Mouse (Mus musculus) naive thymus-derived CD4-positive, alpha-beta T cell, adult 2 months (primary cell): ENCODE data around the gene Sirpb1a.
"Not testable (repeated sequence)": the region's sequence is repeated elsewhere in the genome, so short reads cannot be mapped to it uniquely, and the experiment has no call there.

Experiments
- DNase-seq: peaks from one replicate; pipeline ENCODE4 v3.0.0-alpha.2; 2011; ENCODE audit warnings: low read depth

Sirpb1a gene

DNA sequence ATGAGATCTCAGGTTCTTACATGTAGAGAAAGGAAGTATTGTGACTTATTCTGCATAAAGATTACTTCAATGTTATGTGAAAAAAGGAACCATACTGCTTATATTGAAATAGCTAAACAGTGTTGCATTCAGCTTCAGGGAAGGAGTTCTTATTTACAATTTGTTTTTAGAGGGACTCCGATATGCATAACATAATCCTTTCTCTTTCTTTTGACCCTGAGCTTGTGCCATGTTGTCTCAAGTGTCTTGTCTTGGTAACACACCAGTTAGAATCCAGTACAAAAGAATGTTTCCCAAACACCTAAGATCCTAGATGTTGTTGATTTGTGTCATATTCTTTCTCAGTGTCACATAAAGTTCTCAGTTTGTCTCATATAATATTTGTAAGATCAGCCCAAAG is at the start of gene Sirpb1a:
Sirpb1a (minus strand) TSS at position 74 of the 400 bp plus-strand sequence.
- not testable (repeated sequence) for DNase-seq

DNA sequence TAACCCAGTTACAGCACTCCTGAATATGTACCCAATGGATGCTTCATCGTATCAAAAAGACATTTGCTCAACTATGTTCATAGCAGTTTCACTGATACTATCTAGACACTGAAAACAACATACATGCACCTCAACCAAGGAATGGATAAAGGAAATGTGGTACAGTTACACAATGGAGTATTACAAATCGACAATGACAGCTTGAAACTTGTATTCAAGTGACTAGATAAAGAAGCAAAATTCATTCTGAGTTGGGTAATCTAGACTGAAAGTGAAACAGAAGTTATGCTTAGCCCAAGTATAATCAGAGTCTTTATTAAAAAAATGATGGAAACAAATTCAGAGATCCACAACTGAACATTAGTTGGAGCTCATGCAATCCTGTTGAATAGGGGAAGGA is 48.5 kb upstream of the Sirpb1a start:
- DNase-seq: not testable (repeated sequence)

DNA sequence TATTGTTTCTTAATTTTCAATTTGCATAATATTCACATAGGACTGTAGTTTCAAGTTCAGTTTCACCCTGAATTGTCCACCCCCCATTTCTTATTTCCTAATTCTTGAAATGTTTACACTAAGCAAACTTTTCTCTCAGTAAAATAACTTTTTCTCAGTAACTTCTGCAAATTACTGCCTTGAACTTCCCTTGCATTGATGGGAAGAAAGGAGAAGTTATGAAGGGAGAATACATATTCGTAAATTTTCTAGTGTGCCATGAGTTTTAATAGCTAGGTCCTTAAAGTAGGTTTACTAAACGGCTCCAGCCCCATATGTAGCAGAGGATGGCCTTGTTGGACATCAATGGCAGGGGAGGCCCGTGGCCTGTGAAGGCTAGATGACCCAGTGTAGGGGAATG is 43.8 kb upstream of the Sirpb1a start:
- DNase-seq: not testable (repeated sequence)

DNA sequence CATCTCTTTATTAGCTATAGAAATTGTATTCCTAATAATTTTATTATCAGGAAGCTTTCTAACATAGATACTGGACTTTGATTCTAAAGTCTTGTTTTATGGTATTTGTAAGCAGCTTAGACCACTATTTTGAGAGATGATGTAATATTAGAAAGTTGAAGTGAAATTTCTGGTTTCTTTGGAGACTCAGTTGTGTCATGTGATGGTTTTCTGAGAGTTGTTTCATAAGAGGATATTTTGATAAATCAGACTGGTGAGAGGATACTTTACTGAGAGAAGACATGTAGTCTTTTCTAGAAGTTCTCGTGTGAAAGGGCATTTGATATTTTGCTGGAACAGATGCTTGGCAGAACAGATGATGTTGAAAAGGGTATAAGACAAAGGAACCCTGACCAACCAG is 17.6 kb upstream of the Sirpb1a start:
- DNase-seq: not testable (repeated sequence)

DNA sequence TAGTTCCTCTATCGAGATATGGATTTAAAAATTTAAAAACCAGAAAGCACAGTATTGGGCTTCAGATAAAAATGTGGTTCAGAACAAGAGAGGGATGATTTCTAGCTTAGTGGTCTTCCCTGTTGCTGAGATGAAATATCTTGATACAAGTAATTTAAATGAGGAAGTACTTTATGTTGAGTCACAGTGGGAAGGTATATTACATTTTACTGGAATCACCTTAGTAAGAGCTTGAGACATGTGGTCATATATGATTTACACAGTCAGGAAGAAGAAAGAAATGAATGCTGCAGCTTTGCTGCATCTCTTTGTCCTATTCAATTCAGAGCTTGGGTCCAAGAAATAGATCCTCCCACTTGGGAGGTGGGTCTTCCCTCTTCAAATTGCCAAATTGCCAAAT is 13.5 kb upstream of the Sirpb1a start:
- not testable (repeated sequence) for DNase-seq

DNA sequence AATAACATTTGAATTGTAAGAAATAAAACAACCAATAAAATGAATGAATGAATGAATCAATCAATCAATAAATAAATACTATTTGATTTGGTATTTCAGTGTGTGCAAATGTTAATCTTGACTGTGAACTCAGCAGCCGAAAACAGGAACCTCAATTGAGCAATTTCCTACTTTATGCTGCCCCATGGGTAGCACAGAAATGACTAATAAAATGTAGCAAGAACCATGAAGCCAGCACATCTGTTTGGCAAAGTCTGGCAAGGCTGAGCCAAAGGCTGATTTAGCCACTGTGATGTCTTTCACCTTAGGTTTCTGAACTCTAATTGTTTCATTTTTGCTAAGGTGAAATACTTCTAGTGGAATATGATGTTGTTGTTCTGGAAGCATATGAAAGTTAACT is 1.6 kb upstream of the Sirpb1a start:
- DNase-seq: no peak

GRCm38 (mm10) chr3:15355690-15356089 is 70.6 kb downstream of the Sirpb1a start:
- DNase-seq: not testable (repeated sequence)

- not testable (repeated sequence) for DNase-seq
Measured at GRCm38 (mm10) chr3:15350318-15350717, 76.0 kb downstream of the Sirpb1a start.

DNA sequence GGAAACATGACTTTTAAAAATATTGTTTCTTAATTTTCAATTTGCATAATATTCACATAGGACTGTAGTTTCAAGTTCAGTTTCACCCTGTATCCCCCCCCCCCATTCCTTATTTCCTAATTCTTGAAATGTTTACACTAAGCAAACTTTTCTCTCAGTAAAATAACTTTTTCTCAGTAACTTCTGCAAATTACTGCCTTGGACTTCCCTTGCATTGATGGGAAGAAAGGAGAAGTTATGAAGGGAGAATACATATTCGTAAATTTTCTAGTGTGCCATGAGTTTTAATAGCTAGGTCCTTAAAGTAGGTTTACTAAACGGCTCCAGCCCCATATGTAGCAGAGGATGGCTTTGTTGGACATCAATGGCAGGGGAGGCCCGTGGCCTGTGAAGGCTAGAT is 80.7 kb downstream of the Sirpb1a start:
- DNase-seq: not testable (repeated sequence)

- no peak for DNase-seq
Measured at GRCm38 (mm10) chr3:15340287-15340686, 86.0 kb downstream of the Sirpb1a start.

- DNase-seq: no peak
Measured at GRCm38 (mm10) chr3:15334182-15334581, 92.1 kb downstream of the Sirpb1a start.

DNA sequence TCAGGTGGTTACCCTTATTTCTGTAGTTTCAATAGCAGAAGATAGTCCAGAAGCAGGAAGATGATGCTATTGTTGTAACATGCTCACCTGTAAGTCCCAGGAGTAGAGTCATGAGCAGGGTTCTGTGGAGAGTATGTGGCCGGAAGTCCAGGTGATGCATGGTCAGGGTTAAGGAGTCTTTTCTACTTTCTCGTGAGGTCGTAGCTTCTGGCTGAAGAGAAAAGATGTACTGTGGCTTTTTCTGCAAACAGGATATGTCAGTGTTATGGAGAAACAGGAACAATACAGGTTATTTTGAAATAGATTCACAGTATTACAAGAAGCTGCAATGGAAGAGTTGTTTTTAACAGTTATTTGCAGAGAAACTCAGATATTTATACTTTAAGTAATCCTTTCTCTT is 94.3 kb downstream of the Sirpb1a start, which contains the start of gene Gm9733:
Gm9733 (minus strand) TSS at position 240 of the 400 bp plus-strand sequence.
- no peak for DNase-seq

GRCm38 (mm10) chr3:15331545-15331944 is 94.8 kb downstream of the Sirpb1a start:
- DNase-seq: no peak

- DNase-seq: no peak
Measured at GRCm38 (mm10) chr3:15329549-15329948, 96.8 kb downstream of the Sirpb1a start.
